Mouse (Mus musculus) myocyte (in vitro differentiated cells): ENCODE results near the gene Olfr993. TPM values are rescaled to one million over a fixed set of nuclear protein-coding genes. Genes with fewer than 3 reads are reported as not detected.

Experiments
- H3K27me3 ChIP-seq: one replicate; pipeline ENCODE4 v1.6.1; 2011; ENCODE audit not compliant: control insufficient read depth, insufficient read depth, insufficient read length
- H3K36me3 ChIP-seq: one replicate; pipeline ENCODE4 v1.6.1; 2011; ENCODE audit not compliant: control insufficient read depth, insufficient read depth
- H3K4me2 ChIP-seq: one replicate; pipeline ENCODE4 v1.6.1; 2011; ENCODE audit warnings: low read depth, control low read depth
- H3K4me3 ChIP-seq: one replicate; pipeline ENCODE4 v1.5.1; 2011; ENCODE audit warnings: mild to moderate bottlenecking, control low read depth, moderate library complexity
- H3K79me2 ChIP-seq: one replicate; pipeline ENCODE4 v1.6.1; 2011; ENCODE audit not compliant: control insufficient read depth, insufficient read depth
- H3ac ChIP-seq: one replicate; pipeline ENCODE4 v1.6.1; 2011; ENCODE audit not compliant: control insufficient read depth, insufficient read length
- MYOG ChIP-seq, 3 experiments: IDR thresholded peaks; one replicate each; pipeline ENCODE4 v1.6.1; 2011; ENCODE audit warnings: control low read depth in 2 of 3, low read depth in 2 of 3, mild to moderate bottlenecking in 2 of 3; ENCODE audit not compliant: insufficient read length in 2 of 3, control insufficient read depth in 1 of 3, insufficient read depth in 1 of 3
- TCF12 ChIP-seq: IDR thresholded peaks from one replicate; pipeline ENCODE4 v1.6.1; 2011; ENCODE audit warnings: mild to moderate bottlenecking, control low read depth; ENCODE audit not compliant: poor library complexity, insufficient read depth, severe bottlenecking
- polyA plus RNA-seq: library from polyadenylated mRNA; unstranded; fragments of >200 nt; fragmentation: generic; extraction: Trizol; gene quantifications from one replicate; pipeline ENCODE4 v1.2.1, GENCODE M21; 2012; ENCODE audit warnings: missing spikeins

The Olfr993 gene
- polyA plus RNA-seq, 1 experiment = not detected

DNA sequence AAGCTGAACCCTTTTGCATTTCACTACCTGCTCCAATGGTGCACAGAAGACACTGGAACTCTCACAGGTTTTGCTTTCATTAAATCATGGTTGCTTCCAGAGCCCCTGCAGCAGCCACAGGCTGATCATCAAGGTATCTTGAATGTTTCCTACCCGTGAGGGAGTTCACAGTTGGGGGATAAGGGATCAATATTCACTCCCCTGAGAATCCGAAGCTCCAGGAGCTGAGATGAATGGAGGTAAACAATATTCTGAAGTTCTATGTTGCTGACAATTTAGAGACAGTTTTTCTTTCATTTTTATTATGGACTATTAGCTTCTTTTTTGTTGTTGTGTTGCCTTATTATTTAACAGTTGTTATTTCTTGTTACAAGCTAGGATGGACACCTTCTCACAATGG lies 5.3 kb downstream of the Olfr993 start, which contains the start of gene Olfr992:
Gene Olfr992, minus strand, starts transcription at position 101 of the 400 bp plus-strand sequence.
- Histone ChIP-seq H3K27me3 (no peaks in the 10 kb centered on the region), H3K79me2 (no peaks in the 10 kb centered on the region), H3K4me2 (no peak within 1 kb of the TSS), H3ac (no peak within 1 kb of the TSS), H3K4me3 (no peak within 1 kb of the TSS), H3K36me3 (no peaks in the 10 kb centered on the region)
- TF ChIP-seq MYOG (IDR thresholded peaks at IDR 0.05; ENCODE audit: control insufficient read depth in 1 of 3, insufficient read depth in 1 of 3, insufficient read length in 2 of 3, low read depth in 2 of 3) (no peak), TCF12 (no peak)

Other genes starting within 250 kb of the Olfr993 start
- gene Lrrc55, start 217.7 kb downstream of the Olfr993 start, polyA plus RNA-seq = 0.04 TPM
- not detected for gene Olfr987, start 75.6 kb downstream of the Olfr993 start, polyA plus RNA-seq
- not detected for gene Olfr988, start 51.6 kb downstream of the Olfr993 start, polyA plus RNA-seq
- gene Olfr992, start 5.4 kb downstream of the Olfr993 start, polyA plus RNA-seq = not detected
- gene Olfr994, start 21.6 kb upstream of the Olfr993 start, polyA plus RNA-seq = not detected
- not detected for gene Olfr995, start 28.8 kb upstream of the Olfr993 start, polyA plus RNA-seq
- gene 4833423E24Rik, start 104.1 kb upstream of the Olfr993 start, polyA plus RNA-seq = not detected
- not detected for gene Olfr996, start 164.3 kb upstream of the Olfr993 start, polyA plus RNA-seq
- gene Olfr998, start 174.1 kb upstream of the Olfr993 start, polyA plus RNA-seq = not detected
- not detected for gene Olfr1000, start 197.0 kb upstream of the Olfr993 start, polyA plus RNA-seq
- gene Olfr1002, start 235.8 kb upstream of the Olfr993 start, polyA plus RNA-seq = not detected
- not detected for gene Olfr154, start 249.6 kb upstream of the Olfr993 start, polyA plus RNA-seq